Mouse (Mus musculus) C2C12 (cell line): ENCODE data around the gene Best2.

Source experiments
- CEBPB ChIP-seq: IDR thresholded peaks from one replicate; pipeline ENCODE4 v1.6.1; 2011; ENCODE audit warnings: low read depth, mild to moderate bottlenecking, control low read depth, moderate library complexity
- CTCF ChIP-seq: IDR thresholded peaks from one replicate; pipeline ENCODE4 v1.5.1; 2011; ENCODE audit not compliant: control insufficient read depth, insufficient read depth, insufficient read length
- MAX ChIP-seq: IDR thresholded peaks from one replicate; pipeline ENCODE4 v1.6.1; 2011; ENCODE audit warnings: mild to moderate bottlenecking, control low read depth
- MYOD1 ChIP-seq: IDR thresholded peaks from one replicate; pipeline ENCODE4 v1.6.1; 2011; ENCODE audit warnings: low read depth; ENCODE audit not compliant: control insufficient read depth, insufficient read length
- MYOG ChIP-seq: IDR thresholded peaks from one replicate; pipeline ENCODE4 v1.6.1; 2011; ENCODE audit not compliant: control insufficient read depth, insufficient read length; ENCODE audit errors: extremely low read depth
- USF1 ChIP-seq: IDR thresholded peaks from one replicate; pipeline ENCODE4 v1.6.1; 2011; ENCODE audit warnings: low read depth, mild to moderate bottlenecking, control low read depth, moderate library complexity

DNA sequence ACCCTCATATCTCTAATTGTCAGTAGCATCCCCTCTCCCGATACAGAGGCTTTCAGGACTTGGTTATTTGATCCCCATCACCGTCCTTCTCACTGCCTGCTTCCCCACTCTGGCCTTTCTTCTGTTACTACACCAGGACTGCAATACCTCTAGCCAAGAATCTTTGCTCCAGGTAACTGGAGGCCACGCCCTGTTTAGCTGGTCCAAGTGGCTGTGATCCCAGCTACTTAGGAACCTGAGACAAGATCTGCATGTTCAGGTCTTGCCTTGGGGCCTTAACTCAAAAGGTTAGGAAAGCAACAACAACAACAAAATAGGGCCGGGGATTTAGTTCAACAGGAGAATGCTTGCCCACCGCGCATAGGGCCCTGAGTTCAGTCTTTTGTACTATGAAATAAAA is 29.3 kb upstream of the Best2 start:
- TF ChIP-seq CEBPB = no peak
- TF ChIP-seq CTCF = no peak
- no peak for TF ChIP-seq USF1
- no peak for TF ChIP-seq MAX
- no peak for TF ChIP-seq MYOG
- TF ChIP-seq MYOD1 = no peak
